Mouse (Mus musculus) hindlimb bud, embryonic 11.5 days (tissue): ENCODE data around the gene Gadd45a.
"Not testable (repeated sequence)": the region's sequence is repeated elsewhere in the genome, so short reads cannot be mapped to it uniquely, and the experiment has no call there.

Experiments
- DNase-seq: peaks from one replicate; pipeline ENCODE4 v3.0.0-alpha.2; 2012; ENCODE audit warnings: low read depth, low spot score; ENCODE audit errors: extremely low spot score

Gadd45a gene

DNA sequence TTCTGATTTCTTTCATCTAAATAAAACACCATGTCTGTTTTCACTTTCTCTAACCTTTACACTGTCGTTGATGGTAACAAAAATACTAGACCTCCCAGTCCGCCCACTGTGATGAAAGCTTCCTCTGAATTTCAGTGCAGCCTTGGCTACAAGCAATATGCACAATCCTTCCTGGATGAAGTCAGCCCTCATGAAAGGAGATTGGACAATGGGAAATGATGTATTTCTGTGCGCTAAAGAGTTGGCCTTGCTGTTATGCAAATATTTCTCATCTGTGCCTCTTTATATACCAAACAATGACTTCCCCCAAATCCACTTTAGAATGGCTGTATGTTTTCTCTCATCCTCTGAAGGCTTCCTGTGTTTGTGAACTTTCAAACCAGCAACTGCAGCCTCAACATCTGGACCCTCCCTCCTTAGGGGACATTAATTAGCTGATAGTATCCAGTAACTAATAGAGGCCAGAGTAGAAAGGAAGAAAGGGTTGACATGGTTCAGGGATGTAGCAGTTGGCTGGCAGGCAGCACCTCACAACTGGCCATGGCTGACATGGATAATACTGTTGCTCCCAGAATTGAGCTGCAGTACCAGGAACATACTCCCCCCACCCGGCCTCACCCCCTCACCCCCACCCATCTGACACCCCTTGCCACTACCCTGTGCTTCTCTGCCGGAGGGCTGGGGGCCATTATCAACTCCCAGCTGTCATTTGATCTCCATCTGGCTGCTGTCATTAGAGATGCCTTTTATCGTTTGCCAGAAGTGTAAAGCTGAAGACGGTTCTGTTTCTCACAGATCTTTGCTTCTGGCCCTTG is 11.8 kb upstream of the Gadd45a start:
- no peak for DNase-seq

- peak; percentile 49 for DNase-seq
Observed at GRCm38 (mm10) chr6:67048052-67048691, 10.9 kb upstream of the Gadd45a start.

GRCm38 (mm10) chr6:67046937-67047336 is 9.7 kb upstream of the Gadd45a start:
- DNase-seq, result no peak

- DNase-seq, result no peak
Observed at GRCm38 (mm10) chr6:67045424-67045823, 8.2 kb upstream of the Gadd45a start.

DNA sequence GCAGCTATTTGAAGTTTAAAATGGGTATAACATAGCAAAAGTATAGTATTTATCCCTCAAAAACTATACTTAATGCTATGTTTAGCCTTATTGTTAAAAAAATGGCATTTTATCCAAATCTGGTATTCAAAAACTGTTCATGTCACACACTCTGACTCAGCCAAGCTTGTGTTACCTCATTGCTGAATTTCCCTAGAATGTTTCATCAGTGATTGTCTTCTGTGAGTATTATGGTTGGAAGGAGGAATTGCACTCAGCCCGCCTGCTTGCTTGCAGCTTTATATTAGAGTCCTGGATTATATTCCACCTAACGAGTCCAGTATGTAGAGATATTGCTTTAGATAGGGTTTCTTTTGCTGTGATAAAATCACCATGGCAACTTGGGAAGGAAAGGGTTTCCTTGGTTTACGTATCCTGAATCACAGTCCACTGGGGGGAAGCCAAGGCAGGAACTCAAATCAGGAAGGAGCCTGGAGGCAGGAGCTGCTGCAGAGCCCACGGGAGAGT is 3.7 kb upstream of the Gadd45a start:
- no peak for DNase-seq

DNA sequence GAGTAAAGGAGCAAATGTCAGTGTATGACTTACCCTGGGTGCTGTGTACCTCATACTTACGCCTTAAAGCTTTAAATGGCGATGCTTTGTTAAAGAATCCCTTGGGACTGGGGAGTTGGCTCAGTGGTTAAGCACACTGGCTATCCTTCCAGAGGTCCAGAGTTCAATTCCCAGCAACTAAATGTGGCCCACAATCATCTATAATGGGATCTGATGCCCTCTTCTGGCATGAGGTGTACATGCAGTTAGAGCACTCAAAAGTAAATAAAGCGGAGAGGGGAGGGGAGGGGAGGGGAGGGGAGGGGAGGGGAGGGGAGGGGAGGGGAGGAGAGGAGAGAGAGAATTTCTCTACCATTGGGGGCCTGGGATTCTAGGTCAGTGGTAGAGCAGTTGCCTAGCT is 1.7 kb upstream of the Gadd45a start:
- DNase-seq, result no peak

DNA sequence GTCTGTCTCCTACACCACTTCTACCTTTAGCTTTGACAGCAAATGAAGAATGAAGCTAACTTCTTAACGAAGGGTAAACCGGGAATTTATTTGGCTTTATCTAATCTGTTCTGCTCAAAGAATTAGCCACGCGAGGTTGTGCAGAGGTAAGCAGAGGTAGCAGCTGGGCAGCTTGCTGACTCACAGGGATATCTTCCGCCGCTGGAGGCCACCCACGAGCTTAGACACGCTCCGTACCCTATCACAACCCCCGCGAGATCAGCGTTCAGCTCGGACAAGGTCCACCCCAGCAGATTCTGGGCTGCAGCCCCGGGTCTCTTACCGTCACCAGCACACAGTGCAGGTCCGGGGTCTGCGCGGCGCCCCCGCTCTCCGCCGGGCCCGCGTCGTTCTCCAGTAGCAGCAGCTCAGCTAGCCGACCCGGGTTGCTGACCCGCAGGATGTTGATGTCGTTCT is 873 bp downstream of the Gadd45a start:
- peak; percentile 42 for DNase-seq

DNA sequence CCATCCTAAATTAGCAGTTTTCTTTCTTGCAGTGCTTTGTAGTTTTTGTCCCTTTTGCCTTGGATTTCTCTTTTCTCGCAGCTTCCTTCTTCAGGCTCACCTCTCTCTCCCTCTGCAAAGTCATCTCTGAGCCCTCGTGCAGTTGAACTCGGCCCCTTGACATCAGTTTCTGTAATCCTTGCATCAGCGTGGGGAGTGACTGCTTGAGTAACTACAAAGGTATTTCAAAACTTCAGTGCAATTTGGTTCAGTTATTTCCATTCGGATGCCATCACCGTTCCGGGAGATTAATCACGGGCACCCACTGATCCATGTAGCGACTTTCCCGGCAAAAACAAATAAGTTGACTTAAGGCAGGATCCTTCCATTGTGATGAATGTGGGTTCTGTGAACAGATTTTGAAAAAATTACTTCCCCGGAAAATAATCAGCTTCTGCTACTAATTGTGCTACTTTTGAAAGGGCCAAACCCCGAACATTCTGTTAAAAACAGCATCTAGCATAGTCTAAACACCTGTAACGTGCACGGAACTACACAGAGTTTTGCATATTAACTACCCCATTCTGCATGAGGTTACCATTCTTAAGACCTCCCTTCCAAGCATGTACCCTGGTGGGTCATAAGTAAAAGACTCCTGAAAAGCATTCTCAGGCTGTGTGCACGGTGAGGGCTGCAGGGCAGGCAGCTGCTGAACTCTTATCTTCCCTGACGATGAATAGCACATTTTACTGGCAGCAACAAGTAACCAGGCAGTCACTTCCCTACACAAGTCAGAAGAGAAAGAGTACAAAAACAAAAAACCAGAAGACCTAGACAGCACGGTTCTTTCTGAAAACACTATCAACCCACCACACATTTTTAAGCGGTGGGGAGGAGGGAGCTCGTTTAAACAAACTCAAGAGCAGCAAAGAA is 1.6 kb downstream of the Gadd45a start:
- DNase-seq, result no peak

GRCm38 (mm10) chr6:67034331-67035130 is 2.7 kb downstream of the Gadd45a start:
- no peak for DNase-seq

- DNase-seq, result no peak
Observed at GRCm38 (mm10) chr6:67033604-67034003, 3.7 kb downstream of the Gadd45a start.

DNA sequence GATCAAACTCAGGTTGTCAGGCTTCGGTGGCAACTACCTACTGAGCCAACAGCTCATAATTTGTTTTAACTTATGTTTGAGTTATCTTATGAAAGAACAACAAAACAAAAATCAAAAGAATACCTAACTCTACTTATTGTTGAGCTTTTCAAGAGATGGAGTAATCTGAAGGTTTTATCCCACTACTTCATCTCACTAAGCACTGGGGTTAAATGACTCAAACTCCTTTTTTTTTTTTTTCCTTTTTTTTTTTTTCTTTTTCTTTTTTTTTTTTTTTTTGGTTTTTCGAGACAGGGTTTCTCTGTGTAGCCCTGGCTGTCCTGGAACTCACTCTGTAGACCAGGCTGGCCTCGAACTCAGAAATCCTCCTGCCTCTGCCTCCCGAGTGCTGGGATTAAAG is 4.3 kb downstream of the Gadd45a start:
- DNase-seq, result not testable (repeated sequence)

GRCm38 (mm10) chr6:67032551-67032950 is 4.7 kb downstream of the Gadd45a start:
- DNase-seq, result not testable (repeated sequence)

DNA sequence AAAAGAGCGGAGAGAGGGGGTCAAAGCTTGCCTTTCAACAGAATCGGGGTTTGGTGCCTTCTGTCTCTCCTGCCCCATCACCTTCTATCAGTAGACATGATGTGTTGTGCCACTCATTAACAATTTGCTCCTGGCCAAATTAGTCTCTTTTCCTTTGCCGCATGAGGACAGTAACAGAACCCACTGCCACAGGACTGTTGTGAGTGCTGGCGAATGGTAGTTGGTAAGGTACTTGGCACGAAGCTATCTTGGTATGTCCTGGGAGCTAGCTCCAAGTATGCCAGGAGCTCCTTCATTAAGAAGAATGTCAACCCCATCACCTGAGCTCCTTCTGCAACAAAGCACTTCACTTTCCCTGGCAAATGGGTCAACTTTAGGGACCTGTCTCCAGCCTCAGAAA is 6.4 kb downstream of the Gadd45a start:
- no peak for DNase-seq

DNA sequence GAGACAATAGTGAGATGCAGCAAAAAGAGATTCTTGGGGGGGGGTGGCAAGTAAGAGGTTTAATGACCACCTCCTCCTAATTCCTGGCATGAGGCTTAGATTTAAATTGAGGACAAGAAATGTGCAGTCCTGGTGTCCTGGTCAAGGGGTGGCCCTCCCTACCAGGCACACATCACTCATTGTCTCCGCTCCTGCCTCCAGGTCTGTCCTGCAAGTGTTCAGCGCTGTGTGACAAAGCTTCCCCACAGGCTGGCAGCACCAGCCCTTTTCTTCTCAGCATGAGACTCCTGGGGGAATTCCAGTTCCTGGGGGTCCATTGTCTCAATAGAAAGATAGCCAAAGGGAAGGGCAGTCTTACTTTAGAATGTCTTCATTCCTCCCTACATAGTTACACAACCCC is 6.8 kb downstream of the Gadd45a start:
- DNase-seq, result no peak

DNA sequence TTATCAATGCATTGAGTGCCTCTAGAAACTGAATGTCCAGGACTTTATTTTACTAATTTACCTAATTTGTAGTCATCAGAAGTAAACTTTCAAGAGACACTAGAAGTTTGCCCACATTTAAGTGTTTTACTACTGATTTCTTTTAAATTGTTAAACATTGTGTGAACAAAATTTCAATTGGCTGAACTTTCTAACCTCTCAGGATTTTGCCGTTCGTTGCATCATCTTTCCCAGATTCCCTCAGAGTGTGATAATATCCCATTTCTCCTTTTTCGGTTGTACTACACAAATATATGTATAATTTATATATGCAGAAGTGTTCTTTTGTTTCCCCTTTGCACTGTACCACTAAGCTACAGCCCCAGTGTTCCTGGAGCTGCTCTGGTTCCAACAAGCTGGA is 7.3 kb downstream of the Gadd45a start:
- no peak for DNase-seq

DNA sequence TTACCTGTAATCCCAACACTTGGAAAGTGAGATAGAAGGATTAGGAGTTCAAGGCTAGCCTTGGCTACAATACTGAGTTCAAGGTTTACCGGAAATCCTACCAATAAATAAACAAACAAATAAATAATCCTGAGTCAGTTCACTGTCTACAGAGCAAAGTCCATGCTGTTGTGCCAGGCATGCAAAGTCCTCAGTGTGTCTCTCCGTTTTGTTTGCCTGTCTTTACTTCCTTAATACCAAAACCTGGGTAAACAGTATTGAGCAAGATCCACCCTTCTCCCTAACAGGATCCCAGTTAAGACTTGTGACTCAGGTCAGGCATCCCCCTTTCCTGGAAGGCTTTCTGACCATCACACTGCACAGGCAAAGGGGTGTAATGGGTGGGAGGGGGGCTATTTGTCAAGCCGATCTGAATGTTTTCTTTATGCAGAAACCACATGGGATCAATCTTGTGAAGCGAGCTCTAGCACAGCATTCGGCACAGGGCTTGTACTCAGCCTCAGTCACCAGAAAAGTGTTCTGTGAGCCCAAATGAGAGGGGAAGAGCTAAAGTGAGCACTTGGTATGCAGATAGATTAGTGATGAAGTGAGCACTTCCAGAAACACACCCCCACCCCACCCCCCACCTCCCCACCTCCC is 7.8 kb downstream of the Gadd45a start:
- no peak for DNase-seq

- DNase-seq, result no peak
Observed at GRCm38 (mm10) chr6:67027438-67028142, 9.7 kb downstream of the Gadd45a start.

DNA sequence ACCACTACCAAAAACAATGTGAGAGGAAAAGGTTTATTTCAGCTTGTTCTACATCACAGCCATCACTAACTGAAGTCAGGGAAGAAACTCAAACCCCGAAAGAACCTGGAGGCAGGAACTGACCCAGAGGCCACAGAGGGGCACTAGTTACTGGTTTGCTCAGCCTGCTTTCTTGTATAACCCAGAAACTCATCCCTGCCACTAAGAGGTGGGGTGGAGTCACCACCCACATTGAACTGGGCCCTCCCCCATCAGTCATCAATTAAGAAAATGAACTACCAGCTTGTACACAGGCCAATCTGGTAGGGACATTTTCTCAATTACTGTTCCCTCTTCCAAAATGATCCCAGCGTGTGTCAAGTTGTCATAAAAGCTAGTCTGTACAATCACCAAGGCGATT is 10.6 kb downstream of the Gadd45a start:
- DNase-seq, result no peak

GRCm38 (mm10) chr6:67023729-67024128 is 13.5 kb downstream of the Gadd45a start:
- no peak for DNase-seq
